Mouse (Mus musculus) CD4-positive naive resting alpha-beta T cell, adult 76 days (primary cell): ENCODE measurements around the gene Clnk. TPM values are rescaled to one million over a fixed set of nuclear protein-coding genes. Genes with fewer than 3 reads are reported as not detected.

Experiments
- total RNA-seq: library from RNA; stranded (reverse); gene quantifications from one replicate; pipeline ENCODE4 v1.2.4, GENCODE M21; 2023

The Clnk gene
- total RNA-seq, result 0.56 TPM

GRCm38 (mm10) chr5:38876622-38877021, at the start of gene Clnk:
Gene Clnk, minus strand, starts transcription at chr5:38876812.

DNA sequence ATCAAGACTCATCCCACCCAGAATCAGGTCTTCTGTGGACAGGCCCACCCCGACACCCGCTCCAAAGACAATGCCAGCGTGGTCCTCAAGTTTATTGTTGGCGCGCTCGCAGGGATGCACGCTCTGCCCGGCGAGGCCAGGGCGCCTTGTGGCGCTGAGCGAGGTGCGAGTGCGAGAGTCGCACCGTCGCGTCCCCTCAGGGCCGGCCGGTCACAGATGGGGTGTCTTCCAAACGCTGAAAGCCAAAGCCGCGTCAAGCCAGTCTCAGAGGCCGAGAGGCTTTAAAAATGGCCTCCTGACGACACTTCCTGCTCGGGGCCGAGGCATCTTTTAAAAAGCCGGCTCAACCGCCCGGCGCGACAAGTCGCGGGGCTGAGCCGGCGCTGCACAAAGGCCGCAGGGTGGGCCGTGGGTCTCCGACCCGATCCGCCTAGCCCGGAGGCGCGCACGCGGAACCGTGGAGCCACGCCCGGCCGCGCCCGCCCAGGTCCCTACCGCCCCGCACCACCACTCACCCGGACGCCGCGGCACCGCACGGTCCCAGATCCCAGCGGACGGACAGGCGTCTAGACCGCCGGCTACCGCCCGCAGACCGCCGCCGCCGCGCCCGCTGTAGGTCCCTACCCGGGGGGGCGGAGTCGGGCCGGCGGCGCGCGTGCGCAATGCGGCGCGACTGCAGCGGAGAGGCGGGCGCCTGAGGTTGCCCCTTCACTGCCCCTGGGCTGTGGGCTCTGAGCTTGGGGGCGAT, 192.3 kb downstream of the Clnk start, which contains the start of gene Zfp518b:
Gene Zfp518b (minus strand): TSS at position 663 of the 748 bp plus-strand sequence.

Other genes starting within 250 kb of the Clnk start
- 1.1 TPM for gene Zfp518b, start 192.0 kb downstream of the Clnk start, total RNA-seq